Mouse (Mus musculus) limb, embryonic 12.5 days (tissue): ENCODE measurements around the gene Hyal3. TPM values are rescaled to one million over a fixed set of nuclear protein-coding genes. Genes with fewer than 3 reads are reported as not detected.
A peak's percentile ranks its signal among the peaks of the same experiment; 100 is the strongest.

ENCODE experiments used
- ATAC-seq: fragments of 200-750 bp; cut with Nextera tagmentation; 2 replicates; pipeline ENCODE4 v1.8.0; 2017; ENCODE audit warnings: low read depth, moderate TSS enrichment; ENCODE audit not compliant: insufficient number of reproducible peaks, insufficient read depth, low FRiP score, low TSS enrichment
- H3K27ac ChIP-seq: fragments of 300-500 bp; sonication (generic); 2 replicates; pipeline ENCODE4 v1.5.1; 2016; ENCODE audit warnings: mild to moderate bottlenecking, moderate library complexity
- H3K27me3 ChIP-seq: fragments of 300-500 bp; sonication (generic); 2 replicates; pipeline ENCODE4 v1.6.1; 2016; ENCODE audit warnings: mild to moderate bottlenecking, moderate library complexity
- H3K36me3 ChIP-seq: fragments of 300-500 bp; sonication (generic); 2 replicates; pipeline ENCODE4 v1.6.1; 2016; ENCODE audit warnings: mild to moderate bottlenecking, moderate library complexity
- H3K4me1 ChIP-seq: fragments of 300-500 bp; sonication (generic); replicated peaks from 2 replicates; pipeline ENCODE4 v1.6.1; 2016
- H3K4me2 ChIP-seq: fragments of 300-500 bp; sonication (generic); 2 replicates; pipeline ENCODE4 v1.6.1; 2016; ENCODE audit warnings: mild to moderate bottlenecking, moderate library complexity
- H3K4me3 ChIP-seq: fragments of 300-500 bp; sonication (generic); replicated peaks from 2 replicates; pipeline ENCODE4 v1.5.1; 2016; ENCODE audit warnings: mild to moderate bottlenecking
- H3K9ac ChIP-seq: fragments of 300-500 bp; sonication (generic); replicated peaks from 2 replicates; pipeline ENCODE4 v1.6.1; 2016; ENCODE audit warnings: mild to moderate bottlenecking, moderate library complexity
- H3K9me3 ChIP-seq: fragments of 300-500 bp; sonication (generic); 2 replicates; pipeline ENCODE4 v1.6.1; 2016; ENCODE audit warnings: mild to moderate bottlenecking, moderate library complexity
- WGBS: fragments of 180-500 bp; shearing (Covaris S2); methylation state at CpG from one replicate; pipeline ENCODE4 v1.1.7; 2016; 5-methylcytosine and 5-hydroxymethylcytosine counted together
- polyA plus RNA-seq: library from polyadenylated mRNA; unstranded; fragments of >200 nt; fragmentation: Nextera tagmentation; extraction: Ambion mirVana; gene quantifications from 2 replicates; pipeline ENCODE4 v1.2.1, GENCODE M21; 2016

Hyal3 gene
- polyA plus RNA-seq, 1 experiment from 2014 or later, result 1.4 TPM

- H3K4me2 ChIP-seq, result peak overlapping the region; percentile 83
- peak overlapping the region; percentile 57 for H3K9ac ChIP-seq
- 36% methylated on average over 8 of the region's 8 CpGs for WGBS
- H3K4me3 ChIP-seq, result peak overlapping the region; percentile 60
- ATAC-seq, result no peak
- H3K27me3 ChIP-seq, result no peaks in the 10 kb centered on the region
- H3K4me1 ChIP-seq, result peaks cover 40% of the 10 kb centered on the region
- H3K9me3 ChIP-seq, result no peaks in the 10 kb centered on the region
- peaks cover 48% of the 10 kb centered on the region for H3K36me3 ChIP-seq
- no peak overlapping the region for H3K27ac ChIP-seq
Measured at GRCm38 (mm10) chr9:107542721-107543120, 37.9 kb upstream of the Hyal3 start.

GRCm38 (mm10) chr9:107543299-107543698 lies 37.3 kb upstream of the Hyal3 start:
- Histone ChIP-seq H3K27me3 (no peaks in the 10 kb centered on the region), H3K4me2 (peak overlapping the region; percentile 83; the same call in 1 of the 2 replicates), H3K4me1 (peaks cover 42% of the 10 kb centered on the region), H3K9ac (no peak overlapping the region), H3K9me3 (no peaks in the 10 kb centered on the region), H3K36me3 (peaks cover 43% of the 10 kb centered on the region), H3K4me3 (0 out of 2 replicates have a peak overlapping the region, but pooled peaks have one; percentile 60), H3K27ac (no peak overlapping the region)
- ATAC-seq, result no peak
- 84% methylated on average over 11 of the region's 11 CpGs for whole genome bisulfite sequencing

GRCm38 (mm10) chr9:107544196-107544700 lies 36.4 kb upstream of the Hyal3 start:
- H3K4me3 ChIP-seq, result no peak overlapping the region
- no peak overlapping the region for H3K9ac ChIP-seq
- H3K4me2 ChIP-seq, result no peak overlapping the region
- H3K27me3 ChIP-seq, result 0 out of 2 replicates have a peak, but pooled peaks cover 1% of the 10 kb centered on the region
- H3K9me3 ChIP-seq, result no peaks in the 10 kb centered on the region
- H3K36me3 ChIP-seq, result peaks cover 33% of the 10 kb centered on the region
- H3K27ac ChIP-seq, result no peak overlapping the region
- ATAC-seq, result no peak
- H3K4me1 ChIP-seq, result peaks cover 42% of the 10 kb centered on the region
- WGBS, result 93% methylated on average over 17 of the region's 17 CpGs

- Histone ChIP-seq H3K27me3 (0 out of 2 replicates have a peak, but pooled peaks cover 4% of the 10 kb centered on the region), H3K36me3 (peaks cover 28% of the 10 kb centered on the region), H3K9me3 (no peaks in the 10 kb centered on the region), H3K4me2 (no peak overlapping the region), H3K9ac (no peak overlapping the region), H3K4me1 (peaks cover 42% of the 10 kb centered on the region), H3K27ac (no peak overlapping the region), H3K4me3 (no peak overlapping the region)
- ATAC-seq, result no peak
- 90% methylated on average over 12 of the region's 12 CpGs for WGBS
Measured at GRCm38 (mm10) chr9:107544729-107545128, 35.9 kb upstream of the Hyal3 start.

GRCm38 (mm10) chr9:107545199-107545598 lies 35.4 kb upstream of the Hyal3 start:
- no peak overlapping the region for H3K27ac ChIP-seq
- no peak overlapping the region for H3K9ac ChIP-seq
- peaks cover 24% of the 10 kb centered on the region for H3K36me3 ChIP-seq
- 83% methylated on average over 10 of the region's 10 CpGs for WGBS
- H3K4me1 ChIP-seq, result peaks cover 42% of the 10 kb centered on the region
- H3K9me3 ChIP-seq, result no peaks in the 10 kb centered on the region
- peaks cover 6% of the 10 kb centered on the region; the same call in 1 of the 2 replicates for H3K27me3 ChIP-seq
- H3K4me2 ChIP-seq, result no peak overlapping the region
- no peak for ATAC-seq
- H3K4me3 ChIP-seq, result no peak overlapping the region

- 6% methylated on average over 3 of the region's 3 CpGs for WGBS
- H3K27me3 ChIP-seq, result peaks cover 10% of the 10 kb centered on the region; the same call in 1 of the 2 replicates
- H3K9ac ChIP-seq, result no peak overlapping the region
- peaks cover 44% of the 10 kb centered on the region for H3K4me1 ChIP-seq
- 0 out of 2 replicates have a peak overlapping the region, but pooled peaks have one; percentile 13 for H3K4me2 ChIP-seq
- no peak overlapping the region for H3K4me3 ChIP-seq
- no peak for ATAC-seq
- H3K36me3 ChIP-seq, result peaks cover 24% of the 10 kb centered on the region
- H3K9me3 ChIP-seq, result no peaks in the 10 kb centered on the region
- no peak overlapping the region for H3K27ac ChIP-seq
Measured at GRCm38 (mm10) chr9:107545602-107546001, 35.0 kb upstream of the Hyal3 start.

- H3K4me3 ChIP-seq, result peak within 1 kb of the TSS; percentile 22
- H3K4me1 ChIP-seq, result peaks cover 50% of the 10 kb centered on the region
- H3K4me2 ChIP-seq, result peak within 1 kb of the TSS; percentile 55
- peak within 1 kb of the TSS; percentile 9; the same call in 1 of the 2 replicates for H3K9ac ChIP-seq
- ATAC-seq, result peak; percentile 70; the same call in 1 of the 2 replicates
- peaks cover 24% of the 10 kb centered on the region for H3K36me3 ChIP-seq
- 2% methylated on average over 20 of the region's 20 CpGs for WGBS
- no peaks in the 10 kb centered on the region for H3K9me3 ChIP-seq
- peaks cover 13% of the 10 kb centered on the region; the same call in 1 of the 2 replicates for H3K27me3 ChIP-seq
- H3K27ac ChIP-seq, result peak within 1 kb of the TSS; percentile 79
Measured at GRCm38 (mm10) chr9:107547026-107547425, 33.6 kb upstream of the Hyal3 start, which contains the start of gene Zmynd10. Gene Zmynd10, plus strand, starts transcription at chr9:107547298.

- Histone ChIP-seq H3K4me3 (no peak overlapping the region), H3K36me3 (peaks cover 24% of the 10 kb centered on the region), H3K27ac (no peak overlapping the region; the same call in 1 of the 2 replicates), H3K9me3 (no peaks in the 10 kb centered on the region), H3K9ac (no peak overlapping the region), H3K27me3 (peaks cover 13% of the 10 kb centered on the region; the same call in 1 of the 2 replicates), H3K4me1 (peaks cover 53% of the 10 kb centered on the region), H3K4me2 (no peak overlapping the region)
- ATAC-seq, result no peak
- WGBS, result 77% methylated on average over 5 of the region's 5 CpGs
Measured at GRCm38 (mm10) chr9:107547957-107548356, 32.7 kb upstream of the Hyal3 start.

GRCm38 (mm10) chr9:107548820-107549219 lies 31.8 kb upstream of the Hyal3 start:
- H3K27ac ChIP-seq, result no peak overlapping the region

GRCm38 (mm10) chr9:107549297-107550074 lies 31.1 kb upstream of the Hyal3 start:
- peaks cover 13% of the 10 kb centered on the region; the same call in 1 of the 2 replicates for H3K27me3 ChIP-seq
- ATAC-seq, result no peak
- H3K9ac ChIP-seq, result no peak overlapping the region
- 0 out of 2 replicates have a peak overlapping the region, but pooled peaks have one; percentile 89 for H3K4me2 ChIP-seq
- H3K36me3 ChIP-seq, result peaks cover 10% of the 10 kb centered on the region
- H3K4me1 ChIP-seq, result peaks cover 61% of the 10 kb centered on the region
- no peak overlapping the region for H3K4me3 ChIP-seq
- WGBS, result 82% methylated on average over 20 of the region's 20 CpGs
- H3K9me3 ChIP-seq, result no peaks in the 10 kb centered on the region
- H3K27ac ChIP-seq, result no peak overlapping the region

More at GRCm38 (mm10) chr9:107548820-107549219, 31.8 kb upstream of the Hyal3 start:
- no peaks in the 10 kb centered on the region for H3K9me3 ChIP-seq
- H3K4me3 ChIP-seq, result no peak overlapping the region
- no peak overlapping the region for H3K9ac ChIP-seq
- H3K27me3 ChIP-seq, result peaks cover 13% of the 10 kb centered on the region; the same call in 1 of the 2 replicates
- H3K36me3 ChIP-seq, result peaks cover 17% of the 10 kb centered on the region
- ATAC-seq, result no peak
- WGBS, result 90% methylated on average over 10 of the region's 10 CpGs
- H3K4me2 ChIP-seq, result no peak overlapping the region
- peaks cover 58% of the 10 kb centered on the region for H3K4me1 ChIP-seq

GRCm38 (mm10) chr9:107550491-107551116 lies 30.0 kb upstream of the Hyal3 start:
- ATAC-seq, result no peak
- peaks cover 65% of the 10 kb centered on the region for H3K4me1 ChIP-seq
- H3K27ac ChIP-seq, result peak overlapping the region; percentile 87
- peak overlapping the region; percentile 83; the same call in 1 of the 2 replicates for H3K9ac ChIP-seq
- H3K4me2 ChIP-seq, result peak overlapping the region; percentile 89
- H3K36me3 ChIP-seq, result no peaks in the 10 kb centered on the region
- peak overlapping the region; percentile 75 for H3K4me3 ChIP-seq
- WGBS, result 30% methylated on average over 23 of the region's 23 CpGs
- H3K9me3 ChIP-seq, result no peaks in the 10 kb centered on the region
- peaks cover 13% of the 10 kb centered on the region; the same call in 1 of the 2 replicates for H3K27me3 ChIP-seq
